Mouse (Mus musculus) right cerebral cortex, adult 2 months (tissue): ENCODE results near the gene Dmkn.
"Not testable (repeated sequence)": the region's sequence is repeated elsewhere in the genome, so short reads cannot be mapped to it uniquely, and the experiment has no call there.

Experiments used
- DNase-seq, 2 experiments: peaks; one replicate each; pipeline ENCODE4 v3.0.0; 2021 to 2022; ENCODE audit warnings: low spot score in 2 of 2

Dmkn gene

GRCm38 (mm10) chr7:30763456-30763855 lies at the start of gene Dmkn:
Gene Dmkn (plus strand): TSS chr7:30763756.
- no peak for DNase-seq

- DNase-seq, result peak; percentile 35 to 55
These were observed 46.4 kb upstream of the Dmkn start for GRCm38 (mm10) chr7:30717006-30717715.

- no peak for DNase-seq
These were observed 45.9 kb upstream of the Dmkn start for GRCm38 (mm10) chr7:30717716-30718046.

GRCm38 (mm10) chr7:30719669-30720068 lies 43.9 kb upstream of the Dmkn start:
- no peak for DNase-seq

GRCm38 (mm10) chr7:30721286-30721685 lies 42.3 kb upstream of the Dmkn start:
- DNase-seq, result no peak

GRCm38 (mm10) chr7:30723274-30723953 lies 40.1 kb upstream of the Dmkn start:
- DNase-seq, result no peak

- DNase-seq, result no peak
These were observed 35.3 kb upstream of the Dmkn start for GRCm38 (mm10) chr7:30728214-30728613.

- DNase-seq, result no peak
These were observed 34.7 kb upstream of the Dmkn start for GRCm38 (mm10) chr7:30728739-30729395.

GRCm38 (mm10) chr7:30729396-30730063 lies 34.0 kb upstream of the Dmkn start, which contains the start of gene Tmem147:
Gene Tmem147 (minus strand): TSS chr7:30729540.
- peak; percentile 96 to 99 for DNase-seq

- DNase-seq, result peak; percentile 26 to 31
These were observed 33.4 kb upstream of the Dmkn start for GRCm38 (mm10) chr7:30730064-30730722.

- no peak for DNase-seq
These were observed 27.3 kb upstream of the Dmkn start for GRCm38 (mm10) chr7:30736211-30736610.

- DNase-seq, result not testable (repeated sequence)
These were observed 21.0 kb upstream of the Dmkn start for GRCm38 (mm10) chr7:30742570-30742969.

- DNase-seq, result not testable (repeated sequence)
These were observed 19.9 kb upstream of the Dmkn start, which contains the start of gene Gapdhs for GRCm38 (mm10) chr7:30743617-30744016. Gene Gapdhs (minus strand): TSS chr7:30743681.

GRCm38 (mm10) chr7:30744022-30744598 lies 19.4 kb upstream of the Dmkn start:
- DNase-seq, result no peak

GRCm38 (mm10) chr7:30747525-30748204 lies 15.9 kb upstream of the Dmkn start:
- no peak for DNase-seq

GRCm38 (mm10) chr7:30749824-30750606 lies 13.5 kb upstream of the Dmkn start:
- DNase-seq, result peak in 1 of 2 experiments; percentile 19

GRCm38 (mm10) chr7:30751086-30751669 lies 12.4 kb upstream of the Dmkn start, which contains the start of gene Sbsn:
Gene Sbsn (plus strand): TSS chr7:30751471.
- no peak for DNase-seq

GRCm38 (mm10) chr7:30757001-30757400 lies 6.6 kb upstream of the Dmkn start:
- no peak for DNase-seq

GRCm38 (mm10) chr7:30758853-30759252 lies 4.7 kb upstream of the Dmkn start:
- no peak for DNase-seq
